Mouse (Mus musculus) c-Kit-negative CD71-positive TER-119-positive erythroid progenitor cells, embryonic 14.5 days (primary cell): ENCODE data around the gene Mfap4.

ENCODE experiments used
- DNase-seq: peaks from one replicate; pipeline ENCODE4 v3.0.0-alpha.2; 2013; ENCODE audit warnings: low read depth, low spot score

Gene Mfap4

GRCm38 (mm10) chr11:61481239-61482090, 3.8 kb upstream of the Mfap4 start:
- DNase-seq, result no peak

GRCm38 (mm10) chr11:61483226-61483845, 1.9 kb upstream of the Mfap4 start:
- DNase-seq, result no peak

- no peak for DNase-seq
Observed at GRCm38 (mm10) chr11:61484256-61484612, 997 bp upstream of the Mfap4 start.

- no peak for DNase-seq
Observed at GRCm38 (mm10) chr11:61485541-61486457, 568 bp downstream of the Mfap4 start.

- no peak for DNase-seq
Observed at GRCm38 (mm10) chr11:61486458-61487219, 1.4 kb downstream of the Mfap4 start.

- no peak for DNase-seq
Observed at GRCm38 (mm10) chr11:61487401-61487800, 2.2 kb downstream of the Mfap4 start.

GRCm38 (mm10) chr11:61487936-61488335, 2.7 kb downstream of the Mfap4 start:
- no peak for DNase-seq

- no peak for DNase-seq
Observed at GRCm38 (mm10) chr11:61489085-61489484, 3.9 kb downstream of the Mfap4 start.

GRCm38 (mm10) chr11:61489874-61490273, 4.6 kb downstream of the Mfap4 start:
- DNase-seq, result no peak

- no peak for DNase-seq
Observed at GRCm38 (mm10) chr11:61490944-61491520, 5.8 kb downstream of the Mfap4 start.

- DNase-seq, result no peak
Observed at GRCm38 (mm10) chr11:61492749-61493401, 7.6 kb downstream of the Mfap4 start.

- no peak for DNase-seq
Observed at GRCm38 (mm10) chr11:61493525-61494128, 8.4 kb downstream of the Mfap4 start.

- peak; percentile 92 for DNase-seq
Observed at GRCm38 (mm10) chr11:61494129-61494997, 9.1 kb downstream of the Mfap4 start, which contains the start of gene Mapk7. TSS of gene Mapk7 (minus strand) at chr11:61494406.

GRCm38 (mm10) chr11:61495528-61495927, 10.3 kb downstream of the Mfap4 start:
- DNase-seq, result no peak

- no peak for DNase-seq
Observed at GRCm38 (mm10) chr11:61497490-61497889, 12.3 kb downstream of the Mfap4 start.

GRCm38 (mm10) chr11:61498736-61499504, 13.7 kb downstream of the Mfap4 start:
- no peak for DNase-seq

GRCm38 (mm10) chr11:61503933-61504332, 18.7 kb downstream of the Mfap4 start:
- DNase-seq, result no peak

- peak; percentile 86 for DNase-seq
Observed at GRCm38 (mm10) chr11:61504713-61505257, 19.6 kb downstream of the Mfap4 start, which contains the start of gene B9d1. TSS of gene B9d1 (plus strand) at chr11:61505144.
